Mouse (Mus musculus) 416B (cell line): ENCODE data around the gene Senp1.

ENCODE experiments used
- DNase-seq: peaks from one replicate; pipeline ENCODE4 v3.0.0; 2011; ENCODE audit warnings: low read depth

The Senp1 gene

DNA sequence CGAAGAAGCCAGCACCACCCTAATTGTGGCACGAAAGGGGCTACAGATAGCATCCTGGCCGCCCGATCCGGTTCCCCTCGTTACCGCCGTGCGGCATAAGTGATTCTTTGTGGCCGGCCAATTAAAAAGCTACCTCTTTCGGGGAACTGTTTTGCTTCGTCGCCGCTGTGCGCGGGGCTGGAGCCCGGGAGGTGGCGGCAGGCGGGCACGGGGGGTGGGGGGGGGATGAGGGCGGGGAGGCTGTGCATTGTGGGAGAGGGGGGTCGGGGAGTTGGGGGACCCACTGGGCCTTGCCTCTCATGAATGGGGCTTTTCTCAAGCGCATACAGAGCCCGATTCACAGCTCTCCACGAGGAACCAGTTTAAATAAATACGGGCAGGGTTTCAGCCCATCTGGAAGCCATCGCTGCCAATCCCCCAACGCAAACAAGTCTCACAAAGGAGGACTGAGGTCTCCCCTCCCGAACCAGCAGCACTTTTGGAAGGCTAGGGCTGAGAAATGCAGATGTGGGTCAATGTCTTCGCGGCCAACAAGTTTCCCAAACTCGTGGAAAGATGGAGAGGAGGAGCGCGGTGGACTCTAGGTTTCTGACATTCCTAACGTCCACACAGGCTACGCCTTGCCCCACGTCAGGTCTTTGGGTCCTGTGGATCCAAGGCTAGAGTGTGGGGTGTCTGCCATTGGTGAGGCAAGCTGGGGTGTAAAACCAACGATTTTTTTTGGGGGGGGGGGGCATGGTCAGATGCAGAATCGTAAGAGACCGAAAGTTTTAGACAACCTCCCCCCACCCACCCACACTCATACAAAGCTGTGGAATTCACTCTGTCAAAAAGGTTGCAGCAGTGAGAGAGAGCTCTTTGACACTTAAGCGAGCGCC, 91.2 kb downstream of the Senp1 start:
- no peak for DNase-seq

DNA sequence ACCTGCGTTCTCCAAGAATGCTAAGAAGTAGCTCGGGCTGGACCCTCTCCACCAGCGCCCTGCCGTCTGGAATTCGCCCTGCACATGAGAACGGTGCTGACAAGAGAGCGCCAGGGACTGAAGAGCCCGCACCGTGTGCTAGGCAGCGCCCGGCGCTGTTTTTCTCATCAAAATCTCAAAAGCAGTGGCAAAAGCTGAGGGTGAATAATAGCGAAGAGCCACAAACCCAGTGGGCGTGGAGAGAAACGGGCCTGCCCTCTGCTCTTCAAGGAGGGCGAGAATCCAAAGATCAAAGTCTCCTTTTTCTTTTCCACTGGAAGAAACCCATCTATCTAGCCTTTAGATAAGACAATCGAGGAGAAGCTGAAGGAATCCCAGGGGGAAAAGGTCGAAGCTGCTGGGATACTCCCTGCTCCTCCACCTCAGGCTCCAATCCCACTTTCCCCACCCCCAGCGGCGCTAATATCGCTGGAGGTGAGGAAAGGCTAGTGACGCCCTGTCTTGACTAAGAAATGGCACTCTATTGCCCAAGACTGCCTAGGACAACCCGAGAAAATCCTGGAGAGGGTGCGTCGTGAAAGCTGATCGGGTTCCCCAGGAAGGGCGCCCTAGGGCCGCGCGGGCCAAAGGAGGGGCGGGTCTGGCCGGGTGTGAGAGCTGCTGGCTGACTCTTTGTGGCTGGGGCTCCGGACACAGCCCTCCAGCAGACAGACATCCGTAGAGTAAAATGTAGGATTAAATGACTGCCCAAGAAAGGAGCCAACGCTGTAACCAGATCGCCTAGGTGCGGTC, 92.0 kb downstream of the Senp1 start:
- DNase-seq: no peak

DNA sequence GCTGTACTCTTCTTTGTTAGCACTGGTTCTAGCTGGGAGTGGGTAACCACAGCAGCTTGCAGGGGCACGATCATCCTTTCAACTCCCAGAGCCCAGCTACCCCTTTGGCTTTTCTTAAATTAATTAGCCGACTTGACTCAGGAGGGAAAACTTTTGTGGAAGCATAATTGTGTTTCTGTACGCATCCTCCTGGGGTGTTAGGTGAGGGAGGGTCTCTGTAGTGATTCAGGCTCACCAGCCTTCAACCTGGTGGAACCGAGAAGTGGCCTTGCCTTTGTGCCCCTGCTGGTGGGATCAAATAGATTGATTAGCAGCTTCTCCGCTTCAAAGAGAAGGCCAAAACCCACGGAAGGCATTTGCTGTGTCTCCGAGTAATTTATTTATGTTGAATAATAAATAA, 93.6 kb downstream of the Senp1 start:
- DNase-seq: no peak

DNA sequence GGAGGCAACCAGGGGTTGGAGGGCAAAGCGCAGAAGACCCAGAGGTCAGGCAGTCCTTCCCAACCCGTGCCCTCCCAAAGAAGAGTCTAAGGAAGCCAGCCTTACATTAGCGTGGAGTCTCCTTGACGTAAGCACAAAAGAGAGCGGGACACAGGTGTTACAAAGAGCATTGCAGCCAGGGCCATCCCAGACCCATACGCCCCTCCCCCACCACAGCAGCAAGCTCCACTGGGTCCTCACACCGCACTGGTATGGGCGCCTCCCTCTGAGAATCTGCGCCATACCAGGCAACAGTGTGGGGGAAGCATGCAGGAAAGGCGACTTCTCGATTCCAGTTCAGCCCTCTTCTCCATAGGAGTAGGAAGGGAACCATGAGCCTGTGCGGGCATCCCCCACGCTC, 94.0 kb downstream of the Senp1 start:
- DNase-seq: no peak

DNA sequence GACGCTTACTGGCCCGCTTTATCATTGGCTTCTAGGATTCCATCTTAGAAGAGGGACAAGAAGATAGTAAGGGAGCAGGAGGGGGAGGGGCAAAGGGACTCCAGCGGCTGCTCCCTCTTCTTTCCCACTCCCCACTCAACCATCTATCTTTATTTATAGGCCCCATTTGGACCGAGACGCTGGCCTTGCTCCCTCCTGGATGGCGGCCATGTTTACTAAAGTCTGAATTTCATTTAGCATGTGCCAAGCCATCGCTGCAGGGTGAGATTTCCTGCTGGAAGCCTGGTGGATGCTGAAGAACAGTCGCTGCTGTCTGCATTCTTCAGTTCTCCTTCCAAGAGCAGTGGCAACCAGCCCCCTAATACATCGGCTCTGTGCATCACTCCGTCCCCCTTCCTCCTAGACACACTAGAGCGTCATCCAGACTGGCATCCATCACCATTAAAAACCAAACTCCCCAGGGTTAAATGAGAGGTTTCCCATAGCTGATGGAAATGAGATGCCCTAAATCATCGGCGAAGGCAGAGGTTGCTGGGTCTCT, 96.8 kb downstream of the Senp1 start:
- no peak for DNase-seq

DNA sequence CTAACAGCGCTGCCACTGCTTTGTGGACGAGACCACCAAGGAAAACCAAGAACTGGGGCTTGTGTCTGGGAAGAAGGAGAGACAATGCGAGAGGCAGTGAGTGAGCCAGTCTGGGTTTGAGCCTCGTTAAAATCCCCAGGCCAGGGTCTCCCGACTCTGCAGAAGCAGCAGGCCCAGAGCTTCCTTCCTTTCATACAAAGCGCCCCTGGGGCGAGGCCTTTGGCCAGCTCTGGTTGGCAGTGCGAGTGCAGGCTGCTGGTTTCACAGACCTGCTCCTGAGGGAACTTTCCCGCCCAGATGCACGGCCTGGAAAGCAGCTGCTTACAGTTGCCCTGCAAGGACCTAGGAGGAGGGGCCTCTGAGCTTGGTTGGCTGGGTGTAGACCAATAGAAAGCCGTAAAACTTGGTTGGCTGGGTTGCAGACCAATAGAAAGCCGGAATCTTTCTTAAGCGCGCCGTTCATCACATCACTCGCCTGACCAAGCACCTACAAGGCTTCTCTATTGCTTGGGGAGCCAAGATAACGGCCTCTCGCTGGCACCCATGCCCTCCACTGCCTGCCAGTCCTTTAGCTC, 100.7 kb downstream of the Senp1 start:
- peak; percentile 12 for DNase-seq

DNA sequence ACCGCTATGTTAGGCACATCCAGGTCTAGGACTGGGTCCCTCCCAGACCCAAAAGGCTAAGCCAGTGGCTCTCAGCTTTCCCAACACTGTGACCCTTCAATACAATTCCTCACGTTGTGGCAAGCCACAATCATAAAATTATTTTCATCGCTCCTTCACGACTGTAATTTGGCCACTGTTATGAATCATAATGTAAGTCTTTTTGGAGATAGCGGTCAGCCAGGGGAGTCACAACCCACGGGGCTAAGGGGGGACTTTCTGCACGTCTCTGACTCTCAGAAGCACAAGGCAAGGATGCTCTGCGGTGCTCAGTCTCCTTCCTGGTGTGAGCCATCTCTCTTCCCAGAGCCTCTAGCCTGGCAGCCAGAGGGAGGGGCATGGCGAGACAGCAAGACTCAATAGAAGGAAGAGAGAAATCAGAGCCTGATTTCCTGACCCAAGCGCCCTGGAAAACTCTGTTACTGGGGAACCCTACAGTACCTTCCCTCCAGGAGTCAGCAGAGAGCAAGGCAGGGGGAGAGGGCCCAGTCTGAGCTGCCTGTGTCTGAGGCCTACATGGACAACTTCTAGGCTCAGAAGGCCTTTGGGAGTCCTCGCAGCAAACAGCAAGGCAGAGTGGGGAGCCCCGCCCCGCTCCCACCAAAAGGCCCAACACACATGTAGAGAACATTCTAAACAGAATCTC, 101.4 kb downstream of the Senp1 start:
- no peak for DNase-seq

DNA sequence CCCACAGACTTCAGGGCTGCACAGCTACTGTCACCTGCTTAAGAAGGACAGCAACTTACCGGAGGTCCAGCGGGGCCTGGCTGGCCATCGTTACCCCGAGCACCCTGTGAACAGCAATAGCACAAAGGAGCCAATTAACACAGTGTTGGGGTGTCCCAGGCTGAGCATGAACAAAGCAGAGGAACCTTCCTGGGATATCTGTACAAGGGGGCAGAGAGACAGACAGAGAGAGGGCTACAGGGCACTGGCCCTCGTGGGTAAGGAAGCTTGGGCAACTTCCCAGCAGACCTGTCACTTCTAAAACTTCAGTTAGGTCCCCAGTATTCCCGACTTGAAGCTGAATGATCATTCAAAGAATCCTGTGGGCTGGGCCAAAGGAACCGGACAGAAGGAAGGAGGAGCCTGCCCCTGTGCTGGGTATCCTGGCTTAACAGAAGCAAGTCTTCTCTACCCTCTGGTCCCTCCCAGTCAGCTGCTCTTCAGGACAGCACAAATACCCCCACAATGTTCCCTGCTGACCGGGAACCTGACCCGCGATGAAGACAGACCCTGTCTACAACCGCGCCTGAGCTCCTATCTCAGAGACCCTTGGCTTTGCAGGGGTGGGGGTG, 102.2 kb downstream of the Senp1 start:
- DNase-seq: no peak

DNA sequence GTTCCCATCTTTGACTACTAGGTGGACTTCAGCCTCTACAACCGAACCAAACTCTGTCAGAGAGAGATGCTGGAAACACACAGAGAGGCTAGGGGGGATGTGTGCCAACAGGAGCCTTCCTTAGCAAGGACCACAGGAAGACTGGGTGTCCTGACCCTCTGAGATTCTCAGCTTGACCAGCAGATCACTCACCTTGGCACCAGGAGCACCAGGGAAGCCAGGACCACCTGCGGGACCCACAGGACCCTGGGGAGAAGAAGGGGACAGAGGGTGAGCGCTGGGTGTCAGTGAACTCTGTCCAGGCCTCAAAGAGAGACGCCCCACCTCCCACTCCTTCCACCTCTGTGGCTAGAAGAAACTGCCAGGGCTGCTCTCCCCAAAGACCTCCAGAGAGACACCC, 102.8 kb downstream of the Senp1 start:
- no peak for DNase-seq

DNA sequence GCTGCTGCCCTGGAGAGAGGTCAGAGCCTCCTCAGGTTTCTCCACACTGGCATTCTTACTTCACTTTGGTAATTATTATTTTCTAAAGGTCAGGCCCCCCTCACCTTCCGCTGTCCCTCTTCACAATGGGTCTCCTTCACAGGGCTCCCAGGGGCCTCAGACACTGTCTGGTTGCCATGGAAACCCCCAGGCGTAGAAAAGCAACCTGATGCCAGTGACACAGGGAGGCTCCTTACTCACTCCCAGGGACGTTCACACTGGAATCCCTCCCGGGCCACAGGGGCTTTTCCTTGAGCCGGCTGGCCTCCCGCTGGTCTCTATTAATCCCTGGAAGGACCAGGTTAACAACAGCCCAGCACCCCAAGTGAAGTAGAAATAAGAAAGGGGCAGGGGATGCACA, 103.4 kb downstream of the Senp1 start:
- no peak for DNase-seq

DNA sequence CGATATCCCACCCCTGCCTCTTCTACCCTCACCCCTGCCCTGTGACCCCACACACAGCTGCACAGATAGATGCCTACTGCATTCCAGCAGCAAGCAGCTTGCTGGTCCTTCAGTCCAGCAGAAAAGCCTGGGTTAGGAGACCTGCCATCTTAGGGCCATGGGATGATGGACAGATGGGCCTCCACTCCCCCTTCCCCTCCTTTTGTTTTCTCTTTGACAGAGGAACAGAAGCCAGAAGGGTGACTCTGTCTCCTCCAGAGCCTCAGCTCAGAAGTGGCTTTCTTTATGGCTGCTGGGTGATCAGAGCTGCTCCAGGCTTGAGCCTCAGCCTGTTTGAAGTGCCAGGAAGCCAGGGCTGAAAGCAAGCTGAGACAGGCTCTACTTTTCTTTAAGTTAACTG, 104.0 kb downstream of the Senp1 start:
- no peak for DNase-seq
